Mouse (Mus musculus) heart, postnatal 10 days (tissue): ENCODE data around the gene BC049762. TPM values are rescaled to one million over a fixed set of nuclear protein-coding genes. Genes with fewer than 3 reads are reported as not detected.

Experiments used
- DNase-seq, 2 experiments: peaks; one replicate each; pipeline ENCODE4 v3.0.0; 2021
- intact Hi-C: fragments of 180-260 bp; cut with DNase I; formaldehyde crosslinking; loops from one replicate; pipeline ENCODE4 v1.15.1; 2025
- total RNA-seq, 2 experiments: library from RNA; stranded (reverse); gene quantifications; 2 replicates each; pipeline ENCODE4 v1.2.3; 2021

Gene BC049762
- not detected for total RNA-seq

- intact Hi-C loops = loop anchor here (5.0 to 10.0 kb wide), 2 partner anchors 208 to 320 kb away; partner anchors contain the start of genes 4933414I15Rik and Zfp354a
- DNase-seq = peak; percentile 98 to 99
Observed at GRCm38 (mm10) chr11:51262342-51263285, at the start of gene BC049762. TSS of gene BC049762 (minus strand) at chr11:51263046.

GRCm38 (mm10) chr11:51311846-51312245, 49.0 kb upstream of the BC049762 start:
- intact Hi-C loops = no loop called here
- DNase-seq = no peak

DNA sequence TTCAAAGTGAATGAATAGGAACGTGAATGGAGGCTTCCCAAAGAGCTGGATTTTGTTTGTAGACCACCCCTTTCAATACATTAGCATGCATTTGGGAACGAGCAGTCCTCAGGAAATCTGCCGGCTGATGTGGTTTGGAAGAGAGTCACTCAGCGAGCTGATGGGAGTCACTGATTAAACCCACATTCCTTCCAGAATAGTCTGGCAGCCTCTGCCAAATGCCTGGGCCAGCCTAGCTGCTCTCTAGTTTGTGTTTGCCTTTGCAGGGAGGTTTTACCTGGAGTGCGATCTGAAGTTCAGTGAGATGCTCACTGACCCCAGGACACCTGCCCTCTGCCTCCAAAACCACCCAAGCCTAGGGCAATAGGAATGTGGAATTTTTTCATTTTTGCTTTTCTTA, 45.5 kb upstream of the BC049762 start:
- no peak for DNase-seq
- intact Hi-C loops = no loop called here

DNA sequence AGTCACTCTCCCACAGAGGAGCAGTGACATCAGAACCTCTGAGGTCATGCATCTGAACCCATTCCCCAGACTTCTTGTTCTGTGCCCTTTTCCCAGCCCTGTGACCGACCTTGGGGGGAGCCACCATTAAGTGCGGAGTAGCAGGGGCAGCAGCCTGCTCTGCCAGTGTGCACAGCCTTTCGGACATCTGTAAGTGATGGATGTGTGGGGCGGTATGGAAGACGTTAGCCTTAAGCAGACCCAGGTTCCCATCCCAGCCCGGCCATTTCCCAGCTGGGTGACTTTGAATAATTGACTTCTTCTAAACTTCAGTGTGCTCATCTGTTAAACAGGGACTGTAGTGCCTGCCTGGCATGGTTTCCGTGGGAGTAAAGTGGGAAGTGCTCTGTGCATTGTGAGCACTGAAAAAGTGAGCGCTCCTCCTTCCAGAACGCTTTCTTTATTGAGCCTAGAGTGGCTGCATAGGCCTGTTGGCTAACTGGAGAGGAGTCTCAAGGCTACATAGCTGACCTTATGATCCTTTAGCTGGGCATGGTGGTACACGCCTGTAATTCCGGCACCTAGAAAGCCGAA, 41.2 kb upstream of the BC049762 start:
- intact Hi-C loops = no loop called here
- DNase-seq = no peak

DNA sequence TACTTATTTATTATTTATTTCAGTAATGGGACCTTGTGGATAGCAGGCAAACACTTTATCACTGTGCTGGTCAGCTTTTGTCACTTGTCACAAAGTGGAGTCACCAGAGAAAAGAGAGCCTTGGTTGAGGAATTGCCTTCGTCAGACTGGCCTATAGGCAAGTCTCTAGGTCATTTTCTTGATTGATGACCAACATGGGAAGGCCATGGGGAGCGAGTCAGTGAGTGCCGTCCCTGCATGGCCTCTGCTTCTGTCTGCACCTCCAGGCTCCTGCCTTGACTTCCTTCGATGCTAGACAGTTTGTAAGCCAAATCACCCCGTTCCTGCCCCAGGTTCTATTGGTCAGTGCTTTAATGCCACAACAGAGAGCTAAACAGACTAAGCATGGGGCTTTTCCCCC, 39.5 kb upstream of the BC049762 start:
- no peak for DNase-seq
- intact Hi-C loops = no loop called here

DNA sequence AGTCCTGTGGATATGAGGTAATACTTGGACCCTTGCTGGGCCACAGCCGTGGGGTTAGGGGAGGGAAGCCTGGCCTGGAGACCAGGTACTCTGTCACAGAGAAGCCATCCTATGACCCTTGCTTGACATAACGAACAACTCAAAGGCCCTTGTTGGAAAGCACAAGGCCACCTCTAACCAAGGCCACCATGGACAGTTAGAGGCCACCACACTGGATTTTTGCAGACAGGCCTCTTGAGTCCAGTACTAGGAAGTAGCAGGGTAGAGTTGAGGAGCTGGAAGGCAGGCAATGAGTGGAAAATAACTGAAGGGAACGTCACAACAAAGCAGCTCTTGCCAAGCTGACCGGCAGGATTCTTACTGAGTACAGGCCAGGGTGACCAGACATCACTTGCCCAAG, 35.8 kb upstream of the BC049762 start:
- intact Hi-C loops = no loop called here
- DNase-seq = no peak

GRCm38 (mm10) chr11:51295742-51296141, 32.9 kb upstream of the BC049762 start:
- no peak for DNase-seq
- intact Hi-C loops = no loop called here

DNA sequence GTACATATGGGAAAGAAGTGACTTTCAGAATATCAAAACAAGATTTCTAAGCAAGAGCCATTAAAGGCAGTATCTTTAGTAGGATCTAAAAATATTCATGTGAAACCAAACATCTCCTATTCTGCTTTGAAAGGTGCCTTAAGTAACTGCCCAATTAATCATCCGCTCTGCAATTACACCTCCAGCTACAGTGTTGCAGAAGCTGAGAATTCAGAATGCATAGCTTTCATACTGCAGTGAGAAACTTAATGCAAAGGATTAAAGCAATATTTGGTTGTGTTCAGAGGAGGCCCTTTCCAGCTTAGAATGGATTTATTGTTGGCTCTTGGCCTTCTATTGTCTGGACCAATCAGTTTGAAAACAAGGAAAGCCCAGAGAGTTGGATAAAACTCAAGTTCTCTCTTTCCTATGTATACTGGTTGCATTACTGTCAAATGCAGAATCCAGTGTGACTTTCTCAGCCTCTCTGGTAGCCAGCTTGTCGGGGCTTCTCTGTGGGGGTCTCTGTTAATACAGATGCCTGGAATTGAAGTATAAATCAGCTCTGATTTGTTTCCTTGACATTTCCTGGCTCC, 31.2 kb upstream of the BC049762 start:
- no peak for DNase-seq
- intact Hi-C loops = no loop called here

DNA sequence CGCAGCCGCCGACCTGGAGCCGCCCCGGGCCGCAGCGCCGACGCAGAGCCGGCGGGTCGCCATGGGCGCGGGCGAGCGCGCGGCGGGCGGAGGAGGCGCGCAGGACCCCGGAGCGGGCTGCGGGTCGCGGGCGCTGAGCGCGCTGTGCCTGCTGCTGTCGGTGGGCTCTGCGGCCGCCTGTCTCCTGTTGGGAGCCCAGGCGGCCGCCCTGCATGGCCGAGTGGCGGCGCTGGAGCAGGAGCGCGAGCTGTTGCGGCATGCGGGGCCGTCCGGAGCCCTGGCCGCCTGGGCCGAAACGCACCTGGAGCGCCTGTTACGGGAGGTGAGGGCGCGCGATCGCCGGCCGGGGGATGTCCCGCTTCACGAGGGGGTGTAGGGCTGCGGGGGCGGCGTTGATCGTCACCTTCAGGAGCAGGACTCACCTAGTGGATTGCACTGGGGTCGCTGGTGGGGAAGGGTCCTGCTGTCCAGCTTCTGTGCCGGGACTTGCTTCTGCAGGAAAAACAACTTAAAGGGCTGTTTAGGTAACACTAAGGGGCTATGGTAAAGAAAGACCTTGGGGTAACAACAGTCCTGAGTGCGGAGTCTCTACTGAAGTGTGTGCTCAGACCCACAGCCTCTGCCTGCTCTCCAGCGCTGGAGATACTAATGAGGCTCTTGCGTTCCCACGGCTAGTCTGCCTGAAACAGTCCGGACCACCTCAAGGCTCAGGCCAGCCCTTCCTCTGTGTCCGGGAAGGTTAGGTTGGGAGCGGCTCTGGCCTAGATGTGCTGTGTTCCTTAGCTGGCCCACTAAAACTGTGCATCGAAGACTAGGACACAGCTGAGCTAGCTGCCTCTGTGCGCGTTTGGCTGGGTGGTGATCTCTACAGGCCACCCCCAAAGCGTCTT, 27.5 kb upstream of the BC049762 start:
- intact Hi-C loops = no loop called here
- peak; percentile 44 to 63 for DNase-seq

GRCm38 (mm10) chr11:51289564-51290041, 26.8 kb upstream of the BC049762 start, which contains the start of gene Col23a1:
TSS of gene Col23a1 (plus strand) at chr11:51289920.
- peak; percentile 84 to 86 for DNase-seq
- intact Hi-C loops = loop anchor here (1.0 to 10.0 kb wide), 4 partner anchors 158 to 395 kb away; partner anchors contain the start of gene 0610009B22Rik

- intact Hi-C loops = no loop called here
- no peak for DNase-seq
Observed at GRCm38 (mm10) chr11:51274418-51274817, 11.6 kb upstream of the BC049762 start.

GRCm38 (mm10) chr11:51265326-51265725, 2.5 kb upstream of the BC049762 start:
- intact Hi-C loops = loop anchor here (10.0 kb wide), 1 partner anchor 211 kb away; the partner anchor contains the start of gene Zfp354a
- peak; percentile 24 to 45 for DNase-seq

GRCm38 (mm10) chr11:51264352-51264751, 1.5 kb upstream of the BC049762 start:
- intact Hi-C loops = loop anchor here (1.0 to 10.0 kb wide), 3 partner anchors 210 to 322 kb away; partner anchors contain the start of genes 4933414I15Rik and Zfp354a
- DNase-seq = peak; percentile 25 to 40

DNA sequence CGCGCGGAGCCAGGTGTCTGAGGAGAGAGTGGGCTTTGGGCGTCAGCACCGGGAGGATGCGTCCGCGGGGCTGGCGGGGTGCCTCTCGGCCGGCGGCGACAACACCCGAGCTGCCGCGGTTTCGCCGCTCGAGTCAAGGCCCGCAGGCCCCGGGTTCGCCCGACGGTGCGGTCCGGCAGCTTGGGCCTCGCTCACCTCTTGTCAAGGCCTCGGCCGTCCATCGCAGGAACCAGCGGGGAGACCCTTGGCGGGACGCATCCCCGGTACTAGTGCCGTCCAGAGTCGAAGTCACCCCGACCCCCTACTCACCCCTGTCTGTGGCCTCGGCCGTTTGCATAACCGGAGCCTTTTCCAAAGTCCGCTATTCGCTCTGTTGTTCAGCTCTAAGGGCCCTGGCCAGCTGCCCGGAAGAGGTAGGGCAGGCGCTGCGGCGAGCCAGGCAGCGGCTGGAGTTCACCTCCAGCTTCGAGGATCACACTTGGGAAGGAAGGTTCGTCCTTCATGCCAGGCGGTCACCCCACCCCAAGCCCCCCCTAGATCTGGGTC, 513 bp upstream of the BC049762 start:
- intact Hi-C loops = loop anchor here (5.0 to 10.0 kb wide), 2 partner anchors 209 to 321 kb away; partner anchors contain the start of genes 4933414I15Rik and Zfp354a
- peak; percentile 77 to 82 for DNase-seq

GRCm38 (mm10) chr11:51261680-51262219, 1.1 kb downstream of the BC049762 start, which contains the start of gene Clk4:
TSS of gene Clk4 (plus strand) at chr11:51261730.
- DNase-seq = no peak

DNA sequence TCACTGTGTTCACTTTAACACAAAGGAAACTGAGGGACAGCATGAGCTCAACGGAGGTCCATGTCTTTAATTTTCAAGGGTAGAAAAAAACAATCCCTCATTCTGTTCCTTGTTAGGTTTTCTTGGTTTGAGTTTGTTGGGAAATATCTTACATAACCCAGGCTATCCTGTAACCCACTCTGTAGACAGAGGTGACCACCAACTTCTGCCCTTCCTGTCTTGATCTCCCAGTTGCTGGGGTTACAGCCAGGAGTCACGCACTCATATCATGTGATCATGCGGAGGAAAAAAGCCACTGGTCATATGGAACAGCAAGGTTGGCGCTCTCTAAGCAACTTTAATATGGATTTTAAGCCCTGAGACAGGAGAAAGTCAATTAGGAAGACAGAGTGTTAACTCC, 5.8 kb downstream of the BC049762 start:
- intact Hi-C loops = no loop called here
- no peak for DNase-seq

More at GRCm38 (mm10) chr11:51261680-51262219, 1.1 kb downstream of the BC049762 start, which contains the start of gene Clk4:
- intact Hi-C loops = loop anchor here (5.0 to 10.0 kb wide), 2 partner anchors 207 to 319 kb away; partner anchors contain the start of genes 4933414I15Rik and Zfp354a

- no peak for DNase-seq
Observed at GRCm38 (mm10) chr11:51242897-51243296, 19.9 kb downstream of the BC049762 start.

GRCm38 (mm10) chr11:51234626-51235025, 28.2 kb downstream of the BC049762 start:
- intact Hi-C loops = no loop called here
- no peak for DNase-seq

More at GRCm38 (mm10) chr11:51242897-51243296, 19.9 kb downstream of the BC049762 start:
- intact Hi-C loops = no loop called here

GRCm38 (mm10) chr11:51227104-51227503, 35.7 kb downstream of the BC049762 start:
- DNase-seq = no peak
- intact Hi-C loops = no loop called here
